Mouse (Mus musculus): ENCODE results near the gene Ciao1.
"Not testable (repeated sequence)": the region's sequence is repeated elsewhere in the genome, so short reads cannot be mapped to it uniquely, and the experiment has no call there.

Ciao1 gene

DNA sequence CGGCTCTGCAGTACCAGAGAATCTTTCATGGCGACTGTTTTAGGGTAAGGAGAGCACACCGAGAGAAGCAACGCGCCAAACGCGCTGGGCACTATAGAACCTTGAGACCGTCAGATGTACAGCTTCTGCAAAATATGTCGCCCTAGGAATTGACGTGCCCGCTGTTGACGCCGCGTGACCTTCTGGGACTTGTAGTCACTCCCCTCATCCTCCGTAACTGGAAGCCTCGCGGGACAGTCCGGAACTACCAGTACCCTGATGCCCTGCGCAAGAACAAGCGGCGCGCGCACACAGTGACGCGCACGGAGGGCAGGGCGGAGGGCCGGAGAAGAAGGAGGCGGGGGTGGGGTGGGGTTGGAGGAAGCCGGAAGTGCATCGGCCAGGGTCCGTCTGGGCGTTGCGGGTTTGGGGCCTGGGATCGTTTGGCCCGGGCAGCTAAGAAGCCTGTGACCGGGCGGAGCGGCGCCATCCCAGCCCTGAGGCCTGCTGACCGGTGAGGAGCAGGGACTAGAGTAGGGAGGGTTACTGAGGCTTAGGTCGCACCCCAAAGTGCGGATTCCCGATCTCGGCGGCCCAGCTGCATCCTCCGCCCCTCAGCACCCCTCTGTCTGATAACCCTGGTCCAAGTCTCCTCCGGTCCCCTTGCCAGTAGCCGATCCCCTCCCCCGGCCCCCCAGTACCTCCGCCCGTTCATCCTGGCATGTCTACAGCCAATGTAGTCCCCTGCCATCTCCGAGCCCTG lies at the start of gene Ciao1, which contains the start of gene Tmem127:
Ciao1 (minus strand) TSS at position 225 of the 742 bp plus-strand sequence.
Tmem127 (plus strand) TSS at position 317 of the 742 bp plus-strand sequence.
- DNase-seq (ENCODE audit: low spot score) = peak; percentile 99

DNA sequence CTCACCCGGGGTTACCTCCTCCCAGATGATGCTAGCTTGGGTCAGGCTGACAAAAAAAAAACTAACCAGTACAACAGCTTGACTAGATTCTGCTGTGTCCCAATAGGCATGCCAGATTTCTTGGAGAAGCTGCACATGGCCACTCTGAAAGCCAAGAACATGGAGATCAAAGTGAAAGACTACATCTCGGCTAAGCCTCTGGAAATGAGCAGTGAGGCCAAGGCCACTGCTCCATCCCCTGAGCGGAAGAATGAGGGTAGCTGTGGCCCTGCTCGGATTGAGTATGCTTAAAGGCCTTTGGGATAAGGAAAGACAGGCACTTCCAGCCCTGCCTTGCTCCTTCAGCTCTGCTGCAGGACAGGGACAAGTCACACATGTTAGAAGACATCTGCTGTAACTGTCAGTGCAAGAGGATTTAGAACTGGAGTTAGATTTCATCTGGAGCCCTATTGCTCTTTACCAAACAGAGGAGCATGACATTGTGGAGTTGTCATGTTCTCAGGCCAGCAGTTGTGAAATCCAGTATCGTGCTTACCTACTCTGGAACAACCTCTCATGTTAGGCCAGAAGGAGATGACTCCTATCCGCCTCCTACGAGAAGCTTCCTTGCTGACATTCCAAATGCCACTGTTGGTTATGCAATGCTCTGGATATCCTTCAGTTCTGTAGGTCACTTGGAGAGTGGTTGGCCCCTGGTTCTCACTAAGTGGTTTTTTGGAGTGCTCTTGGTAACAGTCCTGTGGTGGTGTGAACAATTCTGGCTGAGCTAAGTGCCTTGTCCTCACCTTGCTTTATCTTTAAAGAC lies 49.6 kb upstream of the Ciao1 start:
- no peak for DNase-seq (ENCODE audit: low spot score)

DNA sequence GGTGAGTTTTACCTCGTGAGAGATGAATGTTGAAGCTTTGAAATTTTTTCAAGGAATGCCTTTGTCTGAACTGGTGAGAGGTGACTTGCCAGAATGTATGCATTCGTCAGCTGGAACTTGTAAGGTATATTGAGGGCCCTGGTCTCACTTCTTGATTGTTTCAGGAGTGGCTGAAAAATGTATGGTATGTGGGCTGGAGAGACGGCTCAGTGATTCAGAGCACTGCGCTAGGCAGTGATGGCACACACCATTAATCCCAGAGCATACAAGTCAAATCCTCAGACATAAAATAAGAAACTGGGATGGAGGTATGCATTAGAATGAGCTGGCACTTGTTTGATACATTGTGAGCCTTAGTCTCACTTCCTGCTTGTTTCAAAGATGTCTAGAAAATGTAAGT lies 44.6 kb upstream of the Ciao1 start:
- no peak for DNase-seq (ENCODE audit: low spot score)

DNA sequence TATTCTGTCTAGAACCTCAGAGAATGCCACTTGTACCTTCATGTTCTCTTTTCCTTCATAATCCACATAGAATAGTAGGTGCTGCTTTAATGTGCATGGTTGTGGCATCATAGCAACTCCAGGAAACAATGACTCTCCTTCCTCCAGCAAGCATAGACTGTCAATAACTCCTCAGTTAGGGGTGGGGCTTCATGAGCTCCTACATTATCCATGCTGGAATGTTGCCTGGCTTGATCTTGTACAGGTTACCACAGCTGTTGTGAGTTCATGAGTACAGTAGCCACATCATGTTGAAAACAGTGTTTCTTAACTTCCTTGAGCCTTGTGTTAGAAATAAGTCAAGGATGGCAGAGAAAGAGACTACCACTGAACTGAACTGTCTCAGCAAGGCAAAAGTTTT lies 30.5 kb upstream of the Ciao1 start:
- DNase-seq (ENCODE audit: low spot score) = no peak

DNA sequence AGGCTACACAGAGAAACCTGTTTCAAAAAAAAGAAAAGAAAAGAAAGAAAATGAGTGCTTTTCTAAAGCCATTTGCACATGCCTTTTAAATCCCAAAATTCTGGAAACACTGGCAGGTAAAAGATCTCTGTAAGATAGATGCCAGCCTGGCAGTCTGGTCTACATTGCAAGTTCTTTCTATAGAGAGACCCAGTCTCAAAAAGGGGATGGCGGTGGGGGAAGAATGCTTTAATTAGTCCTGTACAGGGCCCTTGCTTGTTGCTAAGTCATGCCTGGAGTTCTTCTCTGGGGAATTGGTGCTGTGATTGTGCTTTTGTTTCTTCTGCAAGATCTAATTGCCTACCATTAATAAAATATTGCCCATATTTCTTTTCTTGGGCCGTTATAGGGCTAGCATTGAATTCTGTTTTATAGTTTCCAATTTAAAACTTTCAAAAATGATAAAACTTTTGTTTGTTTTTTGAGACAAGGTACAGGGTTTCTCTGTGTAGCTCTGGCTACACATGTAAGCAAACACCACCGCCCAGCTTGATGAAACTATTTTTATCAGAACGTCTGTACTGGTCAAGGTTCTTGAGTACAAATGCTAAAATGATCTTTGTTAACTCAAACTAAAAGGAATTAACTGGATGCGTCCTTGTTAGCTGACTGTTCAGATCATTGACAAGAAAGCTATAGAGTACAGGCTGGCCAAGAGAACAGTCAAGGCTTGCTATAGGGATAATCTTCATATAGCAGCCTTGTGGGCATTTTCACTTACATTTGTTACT lies 28.1 kb upstream of the Ciao1 start:
- DNase-seq (ENCODE audit: low spot score) = no peak

DNA sequence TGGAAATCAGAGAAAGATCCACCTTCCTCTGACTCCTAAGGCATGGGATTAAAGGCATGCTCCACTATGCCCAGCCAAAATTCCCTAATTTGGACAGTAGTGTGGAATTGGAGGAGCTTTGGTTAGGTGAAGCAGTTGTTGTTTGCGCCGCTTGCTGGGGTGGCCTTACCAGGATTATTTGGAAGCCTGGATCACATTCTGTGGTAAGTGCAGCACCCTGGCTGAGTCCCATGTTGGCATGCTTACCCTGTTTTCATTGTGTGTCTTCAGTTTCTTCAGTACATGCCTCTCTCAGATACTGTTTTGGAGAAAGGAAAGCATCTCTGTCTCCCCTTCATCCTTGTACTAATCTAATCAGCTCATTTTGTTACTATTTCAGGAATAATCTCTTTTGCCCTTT lies 27.0 kb upstream of the Ciao1 start:
- DNase-seq (ENCODE audit: low spot score) = no peak

DNA sequence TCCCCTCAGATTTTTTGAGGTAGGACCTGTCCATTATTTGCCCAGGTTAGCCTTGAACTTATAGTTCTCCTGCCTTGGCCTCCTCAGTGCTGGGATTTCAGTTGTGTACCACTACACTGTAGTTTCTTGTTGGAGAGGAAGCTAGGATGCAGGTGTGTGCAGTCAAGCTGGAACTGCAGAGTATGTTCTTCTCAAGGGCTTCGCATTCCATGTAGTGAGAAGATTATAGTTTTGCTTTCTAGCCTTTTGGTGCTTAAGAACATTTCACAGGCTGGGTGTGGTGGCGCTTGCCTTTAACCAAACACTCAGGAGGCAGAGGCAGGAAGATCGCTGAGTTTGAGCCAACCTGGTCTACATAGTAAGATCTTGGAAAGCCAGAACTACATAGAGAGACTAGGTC lies 25.2 kb upstream of the Ciao1 start:
- no peak for DNase-seq (ENCODE audit: low spot score)

DNA sequence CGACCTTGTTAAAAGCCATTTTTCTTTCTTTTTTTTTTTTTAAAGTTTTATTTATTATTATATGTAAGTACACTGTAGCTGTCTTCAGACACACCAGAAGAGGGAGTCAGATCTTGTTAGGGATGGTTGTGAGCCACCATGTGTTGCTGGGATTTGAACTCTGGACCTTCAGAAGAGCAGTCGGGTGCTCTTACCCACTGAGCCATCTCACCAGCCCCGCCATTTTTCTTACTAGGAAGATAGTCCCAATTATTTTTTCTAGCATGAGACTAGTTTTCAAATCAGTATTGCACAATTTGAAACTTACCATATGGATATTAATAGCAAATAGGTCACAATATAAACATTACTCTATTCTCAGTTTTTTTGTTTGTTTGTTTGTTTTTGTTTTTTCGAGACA lies 24.4 kb upstream of the Ciao1 start:
- DNase-seq (ENCODE audit: low spot score) = not testable (repeated sequence)

DNA sequence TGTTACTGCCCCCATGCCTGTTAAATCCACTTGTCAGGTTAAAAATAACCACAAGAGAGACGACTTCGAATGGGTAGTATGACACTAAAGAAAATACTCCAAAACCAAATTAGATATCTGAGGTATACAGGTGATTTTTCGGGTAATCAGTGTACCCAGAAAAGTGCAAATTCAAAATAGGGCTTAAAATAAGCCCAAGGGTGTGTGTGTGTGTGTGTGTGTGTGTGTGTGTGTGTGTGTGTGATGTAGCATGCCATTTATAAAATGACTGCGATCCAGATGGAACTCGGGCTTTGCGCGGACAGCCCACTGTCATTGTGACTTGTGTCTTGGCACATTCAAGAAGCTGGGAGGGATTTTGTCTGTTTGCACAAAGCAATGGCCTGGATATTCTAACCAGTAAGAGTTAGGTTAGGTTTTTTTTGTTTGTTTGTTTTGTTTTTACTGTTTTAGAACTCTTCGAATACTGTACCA lies 23.5 kb upstream of the Ciao1 start:
- DNase-seq (ENCODE audit: low spot score) = peak; percentile 37

DNA sequence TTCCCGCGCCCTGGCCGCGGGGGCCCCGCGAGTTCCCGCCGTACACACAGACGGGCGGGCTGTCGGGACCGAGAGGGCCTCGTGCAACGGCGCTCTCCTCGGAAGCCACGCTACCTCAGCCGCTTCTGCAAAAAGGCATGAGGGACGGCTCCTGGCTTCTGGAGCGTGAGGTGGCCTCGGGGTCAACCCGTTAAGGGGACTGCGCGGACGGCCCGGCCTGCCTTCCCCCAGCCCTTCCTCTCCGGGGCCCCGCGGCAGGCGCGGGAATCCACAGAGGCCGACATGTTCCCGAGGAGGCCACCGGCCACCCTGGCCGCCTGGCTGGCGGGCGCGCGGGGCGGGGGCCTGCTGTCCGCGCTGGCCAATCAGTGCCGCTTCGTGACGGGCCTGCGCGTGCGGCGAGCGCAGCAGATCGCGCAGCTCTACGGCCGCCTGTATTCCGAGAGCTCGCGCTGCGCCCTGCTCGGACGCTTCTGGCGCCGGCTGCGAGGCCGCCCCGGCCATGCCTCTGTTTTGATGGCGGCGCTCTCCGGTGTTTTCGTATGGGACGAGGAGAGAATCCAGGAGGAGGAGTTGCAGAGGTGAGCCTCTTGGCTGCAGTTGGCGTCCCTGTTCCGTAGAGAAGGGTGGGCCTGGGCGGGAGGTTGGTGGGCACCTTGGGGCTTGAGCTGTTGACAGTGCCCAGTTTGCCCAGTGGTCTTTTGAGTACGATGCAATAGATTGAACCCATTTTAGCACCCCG lies 22.9 kb upstream of the Ciao1 start:
- DNase-seq (ENCODE audit: low spot score) = peak; percentile 82

DNA sequence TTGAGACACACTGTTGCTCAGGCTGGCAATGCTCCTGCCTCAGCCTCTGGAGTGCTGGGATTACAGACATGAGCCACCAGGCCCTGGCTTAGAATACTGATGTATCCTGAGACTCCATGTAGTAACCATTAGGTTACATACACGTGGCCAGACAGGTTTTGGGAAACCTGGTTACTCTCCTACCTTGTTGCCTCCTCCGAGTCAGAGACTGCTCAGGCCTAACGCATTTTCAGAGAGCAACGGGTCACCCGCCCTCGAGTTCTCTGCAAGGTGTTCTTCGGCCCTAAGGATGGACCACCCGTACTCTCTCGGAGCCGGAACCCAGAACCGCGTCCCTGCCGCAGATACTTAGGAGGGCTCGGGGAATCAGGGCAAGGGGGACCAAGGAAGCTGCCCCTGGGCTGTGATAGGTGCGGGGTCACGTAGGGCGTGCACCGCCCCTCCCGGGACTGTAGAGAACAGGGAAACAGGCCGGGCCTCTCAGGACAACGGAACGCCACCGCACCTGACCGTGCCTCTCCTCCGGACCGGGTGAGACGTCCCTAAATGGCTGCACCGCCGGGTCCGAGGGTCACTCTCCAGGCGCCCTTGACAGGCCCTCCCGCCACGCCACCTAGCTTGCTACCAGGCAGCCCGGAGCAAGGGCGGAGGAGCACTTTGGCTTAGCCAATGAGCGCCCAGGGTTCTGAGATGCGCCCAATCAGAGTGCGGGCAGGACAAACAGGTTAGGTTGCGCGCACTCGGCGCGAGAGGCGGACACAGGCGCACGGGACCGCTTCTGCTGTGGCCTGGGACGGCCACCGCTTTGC lies 22.1 kb upstream of the Ciao1 start, which contains the start of gene Stard7:
Stard7 (plus strand) TSS at position 728 of the 809 bp plus-strand sequence.
- DNase-seq (ENCODE audit: low spot score) = peak; percentile 96

DNA sequence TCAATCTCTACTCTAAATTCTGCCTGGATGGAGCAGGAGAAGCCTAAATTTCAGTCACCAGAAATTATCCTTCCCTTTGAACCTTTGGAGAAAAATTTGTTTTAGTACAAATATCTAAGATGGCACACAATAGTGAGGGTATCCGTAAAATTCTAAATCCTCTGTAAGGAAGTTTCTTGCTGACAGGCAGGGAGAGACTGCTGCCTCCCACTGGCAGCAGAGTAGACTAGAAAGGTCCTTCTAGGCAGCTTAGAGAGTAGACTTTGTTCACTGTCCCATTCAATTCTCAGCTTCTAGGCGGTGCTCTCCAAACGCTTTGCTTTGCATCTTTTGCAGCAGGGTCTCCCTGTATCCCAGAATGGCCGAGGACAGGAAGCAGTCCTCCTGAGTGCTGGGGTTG lies 20.2 kb upstream of the Ciao1 start:
- DNase-seq (ENCODE audit: low spot score) = no peak

DNA sequence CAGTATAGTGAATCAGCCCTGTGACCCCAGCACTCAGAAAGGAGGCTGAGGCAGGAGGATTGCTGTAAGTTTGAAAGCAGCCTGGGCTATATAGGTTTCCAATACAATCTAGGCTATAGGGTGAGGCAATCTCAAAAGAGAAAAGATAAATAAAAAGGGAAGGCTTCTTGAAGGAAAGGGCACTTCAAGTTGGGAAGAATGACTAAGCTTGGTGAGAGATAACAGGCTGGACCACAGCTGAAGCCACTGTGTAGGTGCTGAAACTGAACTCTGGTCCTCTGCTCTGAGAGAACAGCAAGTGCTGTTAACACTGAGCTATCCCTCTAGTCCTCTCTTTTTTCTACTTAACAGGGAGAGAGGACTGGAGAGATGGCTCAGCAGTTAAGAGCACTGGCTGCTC lies 14.9 kb upstream of the Ciao1 start:
- DNase-seq (ENCODE audit: low spot score) = no peak

DNA sequence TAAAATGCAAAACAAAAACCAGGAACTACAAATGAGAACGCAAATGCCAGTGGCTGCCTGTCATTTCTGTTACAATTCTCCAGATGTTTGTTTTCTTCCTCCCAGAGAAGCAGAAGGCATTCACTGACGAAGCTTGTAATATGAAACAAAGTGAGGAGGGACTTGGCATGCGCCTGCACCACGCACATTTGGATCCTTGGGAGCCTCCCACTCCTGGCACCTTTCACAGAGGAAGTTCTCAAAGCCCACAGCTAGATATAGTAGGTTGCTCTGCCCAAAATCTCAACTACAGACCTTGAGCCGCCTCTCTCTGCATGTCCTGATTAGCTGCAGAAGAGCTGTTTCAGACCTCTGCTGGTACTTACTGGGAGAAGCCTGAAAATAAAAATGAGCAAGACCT lies 11.7 kb upstream of the Ciao1 start:
- DNase-seq (ENCODE audit: low spot score) = no peak

DNA sequence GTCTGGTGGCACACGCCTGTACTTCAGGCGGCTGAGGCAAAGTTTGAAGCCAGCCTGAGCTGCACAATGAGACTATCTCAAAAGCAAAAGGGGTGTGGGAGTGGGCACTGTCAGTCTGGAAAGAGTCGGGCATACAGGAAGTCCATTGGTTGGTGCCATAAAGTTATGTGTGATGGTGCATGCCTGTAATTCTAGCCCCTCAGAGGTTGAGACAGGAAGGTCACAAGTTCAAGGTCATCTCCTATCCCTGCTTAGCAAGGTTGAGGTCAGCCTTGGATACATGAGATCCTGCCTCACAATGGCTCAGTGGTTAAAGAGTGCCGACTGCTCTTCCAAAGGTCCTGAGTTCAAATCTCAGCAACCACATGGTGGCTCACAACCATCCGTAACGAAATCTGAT lies 7.7 kb upstream of the Ciao1 start:
- no peak for DNase-seq (ENCODE audit: low spot score)

DNA sequence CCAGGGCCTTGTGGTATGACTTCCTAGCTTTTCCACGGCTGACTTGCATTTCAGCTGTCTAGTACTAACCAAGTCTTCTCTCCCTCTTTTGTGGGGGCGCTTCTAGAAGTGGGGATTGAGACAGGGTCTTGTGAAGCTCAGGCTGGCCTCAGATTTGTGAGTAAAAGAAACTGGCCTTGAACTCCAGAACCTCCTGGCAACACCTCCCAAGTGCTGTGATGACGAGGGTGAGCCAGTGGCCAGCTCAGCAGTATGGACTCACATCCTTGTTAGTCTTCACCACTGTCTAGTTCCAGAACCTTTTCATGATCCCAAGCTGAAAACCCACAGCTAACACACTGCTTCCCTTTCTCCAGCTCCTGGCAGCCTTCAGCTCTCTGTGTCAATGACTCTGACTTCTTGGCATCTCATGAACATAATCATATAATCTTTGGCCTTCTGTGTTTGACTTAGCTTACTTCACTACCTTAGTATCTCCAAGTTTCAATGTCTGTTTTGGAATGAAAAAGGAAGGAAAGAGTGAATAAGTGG lies 7.1 kb upstream of the Ciao1 start:
- DNase-seq (ENCODE audit: low spot score) = no peak

DNA sequence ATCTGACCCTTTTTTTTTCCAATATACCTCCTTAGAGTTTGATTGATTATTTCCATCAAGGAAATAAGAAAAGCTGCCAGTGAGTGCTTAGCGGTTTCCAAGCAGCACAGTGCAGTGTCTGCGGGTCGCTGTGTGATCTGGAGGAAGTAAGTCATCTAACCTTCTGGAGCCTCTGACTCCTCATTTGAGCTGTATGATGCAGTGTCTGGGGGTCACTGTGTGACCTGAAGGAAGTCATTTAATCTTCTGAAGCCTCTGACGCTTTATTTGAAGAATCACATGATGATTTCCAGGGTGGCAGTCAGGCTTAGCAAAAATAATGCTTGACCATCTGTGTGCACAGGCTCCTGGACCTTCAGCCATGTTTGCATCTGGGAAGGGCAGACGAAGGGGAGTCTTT lies 5.2 kb upstream of the Ciao1 start:
- no peak for DNase-seq (ENCODE audit: low spot score)

DNA sequence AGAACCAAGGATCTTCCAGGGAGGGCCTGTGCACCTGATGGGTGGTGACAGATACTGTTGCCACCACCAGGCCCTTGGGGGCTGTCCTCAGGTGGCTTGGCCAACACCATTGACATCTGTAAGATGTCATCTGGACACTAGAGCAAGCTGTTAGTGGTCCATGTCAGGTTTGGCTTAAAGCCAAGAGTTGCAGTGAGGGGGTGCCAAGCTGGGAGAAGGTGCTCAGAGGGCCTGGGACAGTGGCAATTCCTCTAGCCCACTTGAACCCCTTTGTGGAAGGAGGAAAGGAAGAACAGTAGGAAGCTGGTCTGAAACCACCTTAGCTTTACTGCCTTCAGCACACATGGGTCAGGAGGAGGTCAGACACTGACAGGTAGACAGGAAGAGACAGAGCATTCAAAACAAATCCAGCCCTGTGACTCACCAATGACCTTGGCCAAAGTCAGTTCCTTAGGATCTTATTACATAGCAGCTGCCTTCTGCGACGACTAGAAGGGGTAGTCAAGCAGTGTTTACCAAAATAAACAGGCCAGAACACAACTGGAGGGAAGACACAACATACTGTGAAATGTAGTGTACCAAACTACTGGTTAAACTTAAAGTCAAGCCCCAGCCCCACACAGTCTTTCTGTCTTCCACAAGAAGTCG lies 4.4 kb upstream of the Ciao1 start:
- DNase-seq (ENCODE audit: low spot score) = no peak

DNA sequence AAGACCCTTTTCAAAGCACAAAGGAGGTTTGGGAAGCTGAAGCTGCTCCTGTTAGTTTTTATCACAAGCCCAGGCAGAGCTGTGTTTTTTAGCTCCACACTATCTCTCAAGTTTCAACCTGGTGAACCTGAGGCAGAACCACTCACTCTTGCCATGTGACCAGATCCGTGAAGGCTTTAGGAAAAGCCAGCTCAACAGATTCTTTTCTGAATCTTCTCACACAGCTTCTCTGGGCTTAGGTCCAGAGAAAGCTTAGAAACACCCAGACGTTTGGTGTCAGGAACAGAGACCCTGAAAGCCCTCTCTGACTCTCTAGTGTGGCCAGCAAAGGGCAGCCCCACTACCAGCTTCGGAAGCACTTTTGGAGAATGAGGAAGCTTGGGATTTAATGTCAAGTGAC lies 3.8 kb upstream of the Ciao1 start:
- no peak for DNase-seq (ENCODE audit: low spot score)
